Mouse (Mus musculus) midbrain, embryonic 14.5 days (tissue): ENCODE data around the gene F10. TPM values are rescaled to one million over a fixed set of nuclear protein-coding genes. Genes with fewer than 3 reads are reported as not detected.
"Not testable (repeated sequence)": the region's sequence is repeated elsewhere in the genome, so short reads cannot be mapped to it uniquely, and the experiment has no call there.

ENCODE experiments used
- ATAC-seq: fragments of 200-750 bp; cut with Nextera tagmentation; 2 replicates; pipeline ENCODE4 v1.8.0; 2017; ENCODE audit warnings: moderate number of reproducible peaks, moderate library complexity; ENCODE audit not compliant: low FRiP score, low TSS enrichment
- DNase-seq: peaks from one replicate; pipeline ENCODE4 v3.0.0-alpha.2; 2015
- H3K27ac ChIP-seq: fragments of 300-500 bp; sonication (generic); replicated peaks from 2 replicates; pipeline ENCODE4 v1.5.1; 2014; ENCODE audit warnings: mild to moderate bottlenecking, low read depth, low read length, moderate library complexity
- H3K27me3 ChIP-seq: fragments of 300-500 bp; sonication (generic); 2 replicates; pipeline ENCODE4 v1.6.1; 2014; ENCODE audit warnings: low read length, control low read depth, mixed read lengths; ENCODE audit not compliant: control insufficient read depth, insufficient read depth
- H3K36me3 ChIP-seq: fragments of 300-500 bp; sonication (generic); 2 replicates; pipeline ENCODE4 v1.6.1; 2014; ENCODE audit warnings: low read length, control low read depth; ENCODE audit not compliant: control insufficient read depth, insufficient read depth
- H3K4me1 ChIP-seq: fragments of 300-500 bp; sonication (generic); 2 replicates; pipeline ENCODE4 v1.6.1; 2014; ENCODE audit warnings: mild to moderate bottlenecking, antibody characterized with exemption, low read length, control low read depth; ENCODE audit not compliant: control insufficient read depth, insufficient read depth
- H3K4me2 ChIP-seq: fragments of 300-500 bp; sonication (generic); 2 replicates; pipeline ENCODE4 v1.6.1; 2014; ENCODE audit warnings: mild to moderate bottlenecking, low read length, moderate library complexity
- H3K4me3 ChIP-seq: fragments of 300-500 bp; sonication (generic); replicated peaks from 2 replicates; pipeline ENCODE4 v1.5.1; 2014; ENCODE audit warnings: low read depth, low read length
- H3K9ac ChIP-seq: fragments of 300-500 bp; sonication (generic); replicated peaks from 2 replicates; pipeline ENCODE4 v1.6.1; 2014; ENCODE audit warnings: mild to moderate bottlenecking, low read length, moderate library complexity
- H3K9me3 ChIP-seq: fragments of 300-500 bp; sonication (generic); 2 replicates; pipeline ENCODE4 v1.6.1; 2016; ENCODE audit warnings: low read length, control low read depth, mixed read lengths; ENCODE audit not compliant: control insufficient read depth
- WGBS: fragments of 180-500 bp; shearing (Covaris S2); extraction: QIAGEN DNeasy Blood & Tissue Kit; methylation state at CpG from one replicate; pipeline ENCODE4 v1.1.7; 2014; 5-methylcytosine and 5-hydroxymethylcytosine counted together
- polyA plus RNA-seq: library from polyadenylated mRNA; unstranded; fragments of >200 nt; fragmentation: Nextera tagmentation; extraction: Ambion mirVana; gene quantifications from 2 replicates; pipeline ENCODE4 v1.2.1, GENCODE M21; 2014

The F10 gene
- polyA plus RNA-seq, 1 experiment from 2014 or later, result 0.29 TPM

- not testable (repeated sequence) for H3K9me3 ChIP-seq, DNase-seq, H3K9ac ChIP-seq, H3K4me3 ChIP-seq, H3K27me3 ChIP-seq, ATAC-seq, H3K4me2 ChIP-seq, H3K4me1 ChIP-seq, H3K27ac ChIP-seq
- 92% methylated on average over 1 of the region's 1 CpGs for WGBS
- peaks cover 81% of the 10 kb centered on the region for H3K36me3 ChIP-seq
Measured at GRCm38 (mm10) chr8:13075579-13075978, 38.5 kb downstream of the F10 start.

- no peak overlapping the region for H3K9ac ChIP-seq
- H3K4me2 ChIP-seq, result no peak overlapping the region
- no peaks in the 10 kb centered on the region for H3K4me1 ChIP-seq
- no peak for DNase-seq
- no peak overlapping the region for H3K27ac ChIP-seq
- peaks cover 99% of the 10 kb centered on the region for H3K36me3 ChIP-seq
- WGBS, result 88% methylated on average over 7 of the region's 7 CpGs
- H3K4me3 ChIP-seq, result no peak overlapping the region
- no peaks in the 10 kb centered on the region for H3K9me3 ChIP-seq
- ATAC-seq, result no peak
- no peaks in the 10 kb centered on the region for H3K27me3 ChIP-seq
Measured at GRCm38 (mm10) chr8:13077542-13077941, 40.4 kb downstream of the F10 start.

- Histone ChIP-seq H3K9me3 (no peaks in the 10 kb centered on the region), H3K9ac (peak overlapping the region; percentile 78), H3K27me3 (no peaks in the 10 kb centered on the region), H3K36me3 (peaks cover 9% of the 10 kb centered on the region), H3K27ac (peak overlapping the region; percentile 95), H3K4me3 (peak overlapping the region; percentile 96), H3K4me2 (peak overlapping the region; percentile 98), H3K4me1 (peaks cover 17% of the 10 kb centered on the region)
- ATAC-seq (peak; percentile 78), DNase-seq (peak; percentile 94)
- WGBS, result under 1% methylated on average over 45 of the region's 45 CpGs
Measured at GRCm38 (mm10) chr8:13104691-13105086, 67.6 kb downstream of the F10 start.

GRCm38 (mm10) chr8:13105087-13105881, 68.2 kb downstream of the F10 start, which contains the start of the genes Pcid2 and Cul4a:
TSS of gene Pcid2 (minus strand) at chr8:13105459.
TSS of gene Cul4a (plus strand) at chr8:13105621.
- peak within 1 kb of the TSS; percentile 98 for H3K4me2 ChIP-seq
- under 1% methylated on average over 71 of the region's 87 CpGs for WGBS
- peak within 1 kb of the TSS; percentile 95 for H3K27ac ChIP-seq
- H3K4me1 ChIP-seq, result peaks cover 17% of the 10 kb centered on the region
- peaks cover 4% of the 10 kb centered on the region; the same call in 1 of the 2 replicates for H3K36me3 ChIP-seq
- H3K4me3 ChIP-seq, result peak within 1 kb of the TSS; percentile 96
- H3K9me3 ChIP-seq, result no peaks in the 10 kb centered on the region
- DNase-seq, result peak; percentile 99
- H3K27me3 ChIP-seq, result no peaks in the 10 kb centered on the region
- peak; percentile 95 for ATAC-seq
- H3K9ac ChIP-seq, result peak within 1 kb of the TSS; percentile 89

- DNase-seq (peak; percentile 32), ATAC-seq (peak; percentile 53)
- Histone ChIP-seq H3K9me3 (no peaks in the 10 kb centered on the region), H3K4me3 (peak overlapping the region; percentile 96), H3K9ac (peak overlapping the region; percentile 89), H3K4me1 (peaks cover 17% of the 10 kb centered on the region), H3K36me3 (0 out of 2 replicates have a peak, but pooled peaks cover 2% of the 10 kb centered on the region), H3K27ac (peak overlapping the region; percentile 95), H3K4me2 (peak overlapping the region; percentile 98), H3K27me3 (no peaks in the 10 kb centered on the region)
- 1% methylated on average over 62 of the region's 63 CpGs for WGBS
Measured at GRCm38 (mm10) chr8:13105908-13106551, 68.9 kb downstream of the F10 start.

Other genes with a start within 250 kb of the F10 start
- 173 and 174 TPM in 2 replicates for gene Mcf2l, start 163.5 kb upstream of the F10 start, polyA plus RNA-seq
- not detected in 2 replicates for gene F7, start 11.3 kb upstream of the F10 start, polyA plus RNA-seq
- gene Proz, start 23.6 kb downstream of the F10 start, polyA plus RNA-seq, result 1.4 TPM in 2 replicates
- 31.1 and 39.7 TPM in 2 replicates for gene Pcid2, start 68.2 kb downstream of the F10 start, polyA plus RNA-seq
- gene Cul4a, start 68.3 kb downstream of the F10 start, polyA plus RNA-seq, result 49.9 and 76.6 TPM in 2 replicates
- gene Lamp1, start 121.9 kb downstream of the F10 start, polyA plus RNA-seq, result 252 and 292 TPM in 2 replicates
- 15.9 and 17.6 TPM in 2 replicates for gene Grtp1, start 163.3 kb downstream of the F10 start, polyA plus RNA-seq
- not detected in 2 replicates for gene Adprhl1, start 216.9 kb downstream of the F10 start, polyA plus RNA-seq